8 mouse cellular contexts compared by ENCODE assay signal in genomic region chr11:104232141-104233061, GRCm38 (mm10). TPM values are rescaled to one million over a fixed set of nuclear protein-coding genes. Genes with fewer than 3 reads are reported as not detected.
DNase-seq lines count a peak whose midpoint lies in the region; ATAC-seq and TF ChIP-seq lines count a peak whose summit lies in the region.

No protein-coding gene starts in this region.

- intact Hi-C loops in heart, adult 2 months (cut with DNase I): loop anchor here (10.0 kb wide), 1 partner anchor 202 kb away; no protein-coding TSS in a partner anchor

- peak overlapping the region; percentile 86 for H3K4me2 ChIP-seq in limb, embryonic 14.5 days (replicated peaks; ENCODE audit: low read depth, low read length, severe bottlenecking)
- peak overlapping the region; percentile 93 for H3K4me2 ChIP-seq in neural tube, embryonic 11.5 days (ENCODE audit: low read depth)

- peak overlapping the region; percentile 86 for H3K27ac ChIP-seq in heart, adult 2 months
- H3K27ac ChIP-seq in limb, embryonic 14.5 days (replicated peaks; ENCODE audit: low read depth, low read length): no peak overlapping the region
- H3K27ac ChIP-seq in neural tube, embryonic 11.5 days (ENCODE audit: low read depth, low read length): peak overlapping the region; percentile 72

- H3K4me3 ChIP-seq in megakaryocyte, embryonic 14.5 days (replicated peaks): peak overlapping the region; percentile 92
- peak overlapping the region; percentile 73 for H3K4me3 ChIP-seq in heart, adult 2 months
- H3K4me3 ChIP-seq in limb, embryonic 14.5 days (replicated peaks; ENCODE audit: low read length): peak overlapping the region; percentile 59
- peak overlapping the region; percentile 63 for H3K4me3 ChIP-seq in neural tube, embryonic 11.5 days (ENCODE audit: low read depth, low read length)

- TF ChIP-seq POLR2A in heart, adult 2 months (IDR thresholded peaks at IDR 0.05; ENCODE audit: insufficient read depth, low read depth, low read length): no peak
- no peak for TF ChIP-seq POLR2A in limb, embryonic 14.5 days (IDR thresholded peaks at IDR 0.05; ENCODE audit: borderline replicate concordance, extremely low read depth, insufficient read depth, insufficient read length)

- TF ChIP-seq EP300 in heart, adult 2 months (IDR thresholded peaks at IDR 0.05; ENCODE audit: insufficient read depth, low read depth, low read length): no peak

- no peak for ATAC-seq in megakaryocyte, adult 5-6 weeks (ENCODE audit: poor library complexity, severe bottlenecking)
- no peak for ATAC-seq in limb, embryonic 14.5 days (ENCODE audit: low FRiP score, low read depth)
- no peak for ATAC-seq in neural tube, embryonic 11.5 days (ENCODE audit: insufficient read depth, low FRiP score, low TSS enrichment)

- WGBS in heart, adult 2 months: 3% methylated on average over 70 of the region's 72 CpGs
- WGBS in limb, embryonic 14.5 days: 1% methylated on average over 60 of the region's 72 CpGs
- WGBS in neural tube, embryonic 11.5 days: under 1% methylated on average over 70 of the region's 72 CpGs

- peaks cover 89% of the 10 kb centered on the region for H3K27me3 ChIP-seq in megakaryocyte, embryonic 14.5 days (replicated peaks)
- peaks cover 4% of the 10 kb centered on the region; the same call in 1 of the 2 replicates for H3K27me3 ChIP-seq in heart, adult 2 months (ENCODE audit: control insufficient read depth, insufficient read depth, low read length)
- H3K27me3 ChIP-seq in limb, embryonic 14.5 days (ENCODE audit: control insufficient read depth, insufficient read depth, low read length): peaks cover 47% of the 10 kb centered on the region
- H3K27me3 ChIP-seq in neural tube, embryonic 11.5 days (ENCODE audit: control insufficient read depth, insufficient read depth, low read length): peaks cover 38% of the 10 kb centered on the region

- no peaks in the 10 kb centered on the region for H3K79me2 ChIP-seq in heart, adult 2 months (replicated peaks; ENCODE audit: control insufficient read depth, insufficient read depth, low read length)

- no peaks in the 10 kb centered on the region for H3K36me3 ChIP-seq in megakaryocyte, embryonic 14.5 days (replicated peaks; ENCODE audit: low read length)
- H3K36me3 ChIP-seq in heart, adult 2 months (ENCODE audit: control insufficient read depth, insufficient read depth, low read length): no peaks in the 10 kb centered on the region
- H3K36me3 ChIP-seq in limb, embryonic 14.5 days (ENCODE audit: control insufficient read depth, insufficient read depth, low read length): no peaks in the 10 kb centered on the region
- no peaks in the 10 kb centered on the region for H3K36me3 ChIP-seq in neural tube, embryonic 11.5 days (ENCODE audit: control insufficient read depth, insufficient read depth, low read length)

- H3K9me3 ChIP-seq in megakaryocyte, embryonic 14.5 days: no peaks in the 10 kb centered on the region
- no peaks in the 10 kb centered on the region for H3K9me3 ChIP-seq in limb, embryonic 14.5 days (ENCODE audit: control insufficient read depth, low read length)
- H3K9me3 ChIP-seq in neural tube, embryonic 11.5 days (ENCODE audit: control insufficient read depth, low read length): no peaks in the 10 kb centered on the region

- H3K9ac ChIP-seq in heart, adult 2 months (ENCODE audit: low read depth, low read length): peak overlapping the region; percentile 78
- H3K9ac ChIP-seq in limb, embryonic 14.5 days (ENCODE audit: low read depth, low read length, severe bottlenecking): peak overlapping the region; percentile 59; the same call in 1 of the 2 replicates
- H3K9ac ChIP-seq in neural tube, embryonic 11.5 days (ENCODE audit: low read length): peak overlapping the region; percentile 70

- peak; percentile 30 for TF ChIP-seq CTCF in heart, adult 2 months (IDR thresholded peaks at IDR 0.05)

- DNase-seq in cerebellum, postnatal 4 days (ENCODE audit: low spot score in 2 of 2): peak; percentile 60 to 69
- peak; percentile 53 to 66 for DNase-seq in heart, adult 2 months
- DNase-seq in kidney, adult 9 months: peak; percentile 65
- no peak for DNase-seq in limb, embryonic 14.5 days (ENCODE audit: low spot score)
- peak; percentile 69 for DNase-seq in neural tube, embryonic 11.5 days (ENCODE audit: low spot score)
- DNase-seq in thymus, postnatal 4 days: peak; percentile 66

- H3K4me1 ChIP-seq in megakaryocyte, embryonic 14.5 days: peaks cover 45% of the 10 kb centered on the region
- H3K4me1 ChIP-seq in heart, adult 2 months (ENCODE audit: control insufficient read depth, insufficient read depth, low read length): peaks cover 4% of the 10 kb centered on the region; the same call in 1 of the 2 replicates
- peaks cover 6% of the 10 kb centered on the region; the same call in 1 of the 2 replicates for H3K4me1 ChIP-seq in limb, embryonic 14.5 days (ENCODE audit: control insufficient read depth, insufficient read depth, low read length)
- H3K4me1 ChIP-seq in neural tube, embryonic 11.5 days (ENCODE audit: control insufficient read depth, insufficient read depth, low read length): peaks cover 3% of the 10 kb centered on the region; the same call in 1 of the 2 replicates

RNA-seq across cellular contexts. Expression of gene Mapt, which starts 1.2 kb away (rescaled TPM):
- 0.76 TPM in 1 of 2 replicates, not detected in the other for polyA plus RNA-seq in megakaryocyte, embryonic 14.5 days (2012; ENCODE audit: insufficient read depth, low replicate concordance)
- total RNA-seq in megakaryocyte, adult 5-6 weeks (2015): 0.09 and 0.36 TPM in 2 replicates
- 0.48 and 1.5 TPM in 2 replicates for total RNA-seq in megakaryocyte, adult 5-6 weeks (2017)
- total RNA-seq in heart, adult 2 months (2021): 10 to 100 TPM; 77.9 to 91.6 TPM
- polyA plus RNA-seq in heart, adult 2 months (2012; rRNA removed): 30.1 and 40.7 TPM in 2 replicates
- polyA plus RNA-seq in limb, embryonic 14.5 days (2012; rRNA removed): 2.2 and 2.6 TPM in 2 replicates
- 1.8 and 2.2 TPM in 2 replicates for polyA plus RNA-seq in limb, embryonic 14.5 days (2014; fragmentation: Nextera tagmentation; extraction: Ambion mirVana)
- 107 and 121 TPM in 2 replicates for polyA plus RNA-seq in neural tube, embryonic 11.5 days (2014; fragmentation: Nextera tagmentation; extraction: Ambion mirVana)

RNA-seq across cellular contexts. Expression of gene Sppl2c, which starts 46.3 kb away (rescaled TPM):
- not detected in 2 replicates for polyA plus RNA-seq in megakaryocyte, embryonic 14.5 days (2012; ENCODE audit: insufficient read depth, low replicate concordance)
- not detected in 2 replicates for total RNA-seq in megakaryocyte, adult 5-6 weeks (2015)
- not detected in 2 replicates for total RNA-seq in megakaryocyte, adult 5-6 weeks (2017)
- not detected for total RNA-seq in heart, adult 2 months (2021)
- 0.23 and 0.33 TPM in 2 replicates for polyA plus RNA-seq in heart, adult 2 months (2012; rRNA removed)
- not detected in 2 replicates for polyA plus RNA-seq in limb, embryonic 14.5 days (2012; rRNA removed)
- not detected in 2 replicates for polyA plus RNA-seq in limb, embryonic 14.5 days (2014; fragmentation: Nextera tagmentation; extraction: Ambion mirVana)
- not detected in 2 replicates for polyA plus RNA-seq in neural tube, embryonic 11.5 days (2014; fragmentation: Nextera tagmentation; extraction: Ambion mirVana)
